Mouse (Mus musculus) C2C12 (cell line): ENCODE measurements around the gene Sel1l3.

Experiments
- CEBPB ChIP-seq: IDR thresholded peaks from one replicate; pipeline ENCODE4 v1.6.1; 2011; ENCODE audit warnings: low read depth, mild to moderate bottlenecking, control low read depth, moderate library complexity
- CTCF ChIP-seq: IDR thresholded peaks from one replicate; pipeline ENCODE4 v1.5.1; 2011; ENCODE audit not compliant: control insufficient read depth, insufficient read depth, insufficient read length
- FOSL1 ChIP-seq: IDR thresholded peaks from one replicate; pipeline ENCODE4 v1.8.0; 2011; ENCODE audit warnings: mild to moderate bottlenecking, low read length; ENCODE audit not compliant: poor library complexity, insufficient read depth, severe bottlenecking
- MAX ChIP-seq: IDR thresholded peaks from one replicate; pipeline ENCODE4 v1.6.1; 2011; ENCODE audit warnings: mild to moderate bottlenecking, control low read depth
- MYOD1 ChIP-seq: IDR thresholded peaks from one replicate; pipeline ENCODE4 v1.6.1; 2011; ENCODE audit warnings: low read depth; ENCODE audit not compliant: control insufficient read depth, insufficient read length

DNA sequence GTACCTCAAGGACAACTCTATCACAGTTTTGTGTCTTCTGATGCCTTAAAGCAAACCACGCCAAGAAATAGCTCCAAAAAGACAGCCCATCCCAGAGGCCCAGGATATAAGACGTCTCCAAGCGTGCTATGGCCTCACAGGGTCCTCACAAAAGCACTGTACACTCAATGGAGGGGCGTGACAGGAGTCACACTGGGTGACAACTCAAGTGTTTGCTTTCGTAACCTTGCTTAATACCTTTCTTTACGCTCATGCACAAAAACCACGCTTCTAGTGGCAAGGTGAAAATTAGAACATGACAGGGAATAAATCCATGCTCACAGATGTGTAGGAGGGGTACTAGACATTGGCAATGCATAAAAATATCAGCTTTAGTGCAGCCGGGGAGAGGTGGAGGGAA, 77.7 kb downstream of the Sel1l3 start:
- TF ChIP-seq CTCF: no peak
- TF ChIP-seq FOSL1: no peak
- no peak for TF ChIP-seq MAX
- no peak for TF ChIP-seq MYOD1
- TF ChIP-seq CEBPB: no peak
